Mouse (Mus musculus) T-helper 2 cell (primary cell): Measurements from ENCODE around the gene Cdk14.
"Not testable (repeated sequence)": the region's sequence is repeated elsewhere in the genome, so short reads cannot be mapped to it uniquely, and the experiment has no call there.

ENCODE experiments used
- in situ Hi-C: fragments of 300-600 bp; cut with MboI, MseI; formaldehyde crosslinking; loops from one replicate; pipeline ENCODE4 v1.15.1; 2025; ENCODE audit warnings: high pct_unique_total_duplicates

Gene Cdk14

GRCm38 (mm10) chr5:4918376-4918775 is 501.7 kb downstream of the Cdk14 start:
- in situ Hi-C loops = no loop called here

GRCm38 (mm10) chr5:4917743-4918142 is 502.4 kb downstream of the Cdk14 start:
- in situ Hi-C loops = no loop called here

GRCm38 (mm10) chr5:4917274-4917673 is 502.8 kb downstream of the Cdk14 start:
- in situ Hi-C loops = no loop called here

GRCm38 (mm10) chr5:4916390-4917273 is 503.5 kb downstream of the Cdk14 start:
- in situ Hi-C loops = no loop called here

GRCm38 (mm10) chr5:4904911-4905310 is 515.2 kb downstream of the Cdk14 start:
- in situ Hi-C loops = not testable (repeated sequence)

DNA sequence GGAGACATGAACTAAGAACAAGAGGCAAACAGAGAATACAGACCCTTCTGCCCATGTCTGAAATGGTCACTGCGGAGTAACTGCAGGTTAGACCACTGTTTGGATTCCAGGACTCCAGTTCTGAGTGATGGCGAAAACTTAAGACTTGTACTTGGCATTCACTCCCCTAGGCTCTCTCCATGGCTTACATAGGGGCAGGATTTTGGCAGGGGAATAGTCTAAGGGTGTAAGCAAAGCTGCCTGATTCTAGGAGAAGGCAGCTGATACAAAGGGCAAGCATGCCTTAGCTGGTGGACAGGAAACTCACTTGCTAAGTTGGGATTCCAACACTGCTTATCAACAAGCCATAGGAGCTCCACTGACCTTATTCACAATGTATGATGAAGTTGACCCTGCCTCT is 521.9 kb downstream of the Cdk14 start:
- in situ Hi-C loops = no loop called here

DNA sequence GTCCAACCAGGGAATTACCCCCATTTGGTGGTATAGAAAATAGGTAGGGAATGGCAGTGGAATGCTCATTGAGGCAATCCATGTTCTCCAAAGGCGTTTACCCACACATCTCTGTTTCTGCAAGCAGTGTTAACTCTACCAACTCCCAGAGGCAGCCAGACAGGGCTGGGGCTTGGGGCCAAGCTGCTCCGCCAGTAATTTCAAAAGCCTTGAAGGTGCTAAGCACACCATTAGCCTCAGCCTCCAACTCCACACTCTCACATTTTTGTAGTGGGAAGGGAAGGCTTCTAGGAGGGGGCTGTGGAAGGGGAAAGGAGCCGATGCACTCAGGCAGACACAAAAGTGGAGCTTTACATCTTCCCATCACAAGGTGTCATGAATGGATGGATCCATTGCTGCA is 525.1 kb downstream of the Cdk14 start:
- in situ Hi-C loops = no loop called here

GRCm38 (mm10) chr5:4893852-4894207 is 526.3 kb downstream of the Cdk14 start:
- in situ Hi-C loops = no loop called here

- in situ Hi-C loops = no loop called here
Measured at GRCm38 (mm10) chr5:4893206-4893851, 526.8 kb downstream of the Cdk14 start.

DNA sequence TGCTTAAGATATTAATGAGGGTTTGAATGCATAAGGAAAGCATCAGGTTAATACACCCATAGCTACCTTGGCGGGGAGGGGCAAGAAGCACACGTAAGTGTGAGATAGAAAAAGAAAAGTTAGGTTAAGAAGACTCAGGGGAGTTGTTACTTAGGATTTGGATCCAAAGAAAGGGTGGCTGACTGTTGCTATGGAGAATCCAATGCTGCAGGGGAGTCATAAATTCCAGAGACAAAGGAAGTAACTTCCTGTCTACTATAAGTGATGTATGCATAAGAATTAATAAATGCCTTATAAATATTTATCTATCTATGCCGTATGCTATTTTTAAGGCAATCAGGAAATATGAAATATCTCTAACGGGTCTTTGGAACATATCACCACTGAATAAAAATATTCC is 527.4 kb downstream of the Cdk14 start:
- in situ Hi-C loops = no loop called here

- in situ Hi-C loops = no loop called here
Measured at GRCm38 (mm10) chr5:4891862-4892704, 528.0 kb downstream of the Cdk14 start.

- in situ Hi-C loops = no loop called here
Measured at GRCm38 (mm10) chr5:4887069-4887468, 533.0 kb downstream of the Cdk14 start.

DNA sequence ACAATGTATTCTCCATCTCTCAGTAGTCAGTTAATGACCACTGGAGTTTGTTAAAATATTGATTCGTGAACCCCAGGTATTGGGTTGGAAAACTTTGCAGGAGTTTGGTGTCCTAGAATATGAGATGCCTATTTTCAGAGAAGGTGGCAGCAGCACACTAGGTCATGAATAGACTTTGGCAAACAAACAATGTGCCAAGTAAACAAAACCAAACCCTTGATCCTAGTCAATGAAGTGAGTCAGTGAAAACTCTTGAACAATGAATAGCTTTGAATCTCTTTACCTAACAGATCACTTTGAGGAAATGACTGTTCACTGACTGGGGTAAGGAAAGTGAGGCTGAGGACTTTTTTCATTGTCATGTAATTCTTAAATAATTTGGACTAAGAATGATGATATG is 537.3 kb downstream of the Cdk14 start:
- in situ Hi-C loops = no loop called here

DNA sequence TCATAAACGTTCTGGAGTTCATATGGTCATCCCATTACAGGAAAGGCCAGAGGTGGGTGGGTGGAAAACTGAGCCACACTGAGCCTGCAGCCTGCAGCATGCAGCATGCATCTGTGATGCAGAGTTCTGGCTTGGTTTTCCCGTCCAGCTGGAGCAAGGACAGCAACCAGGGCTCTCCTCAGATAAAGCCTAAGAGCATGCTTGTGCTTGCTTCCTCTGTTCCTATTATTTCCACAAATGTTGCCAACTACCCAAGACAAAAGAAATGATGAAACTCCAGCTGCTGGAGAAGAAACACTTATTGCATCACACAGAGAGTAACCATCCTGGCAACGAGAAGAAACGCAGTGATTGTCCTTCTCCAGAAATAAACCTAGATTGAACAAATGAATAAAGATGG is 539.8 kb downstream of the Cdk14 start:
- in situ Hi-C loops = no loop called here

DNA sequence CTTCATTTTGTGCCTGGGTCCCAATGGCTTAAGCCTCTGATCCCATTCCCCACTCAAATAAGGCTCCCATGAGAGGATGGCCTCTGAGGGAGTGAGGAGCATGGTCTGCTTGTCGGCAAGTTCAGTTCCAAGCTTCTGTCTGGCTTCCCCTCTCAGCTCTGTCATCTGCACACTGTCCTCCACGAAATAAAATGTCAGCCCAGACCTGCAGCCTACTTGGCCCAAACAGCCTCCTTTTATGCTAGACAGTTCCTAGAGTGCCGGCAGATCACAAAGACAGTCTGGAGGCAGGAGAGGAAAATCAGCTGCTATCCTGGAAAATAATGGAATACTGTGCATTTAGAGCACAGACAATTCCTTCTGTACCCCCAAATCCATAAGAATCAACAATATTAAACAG is 541.2 kb downstream of the Cdk14 start:
- in situ Hi-C loops = no loop called here

DNA sequence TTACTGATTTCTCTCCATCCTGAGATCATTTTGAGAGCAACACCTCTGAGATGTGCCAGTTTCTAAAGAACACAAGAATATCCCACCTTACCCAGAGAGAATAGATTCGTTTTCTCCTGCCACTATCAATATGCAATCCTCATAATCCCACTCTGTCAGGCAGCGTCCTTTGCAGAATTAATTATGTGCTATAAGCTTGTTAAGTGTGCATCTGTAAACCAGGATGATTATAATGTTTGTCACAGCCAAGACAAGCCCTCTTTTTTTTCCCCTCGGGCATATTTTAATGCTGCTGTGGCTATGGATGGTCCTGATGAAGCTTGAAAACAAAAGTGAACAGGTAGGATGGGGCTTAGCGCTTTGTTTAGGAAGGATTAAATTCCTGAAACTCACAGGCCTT is 542.5 kb downstream of the Cdk14 start:
- in situ Hi-C loops = no loop called here

DNA sequence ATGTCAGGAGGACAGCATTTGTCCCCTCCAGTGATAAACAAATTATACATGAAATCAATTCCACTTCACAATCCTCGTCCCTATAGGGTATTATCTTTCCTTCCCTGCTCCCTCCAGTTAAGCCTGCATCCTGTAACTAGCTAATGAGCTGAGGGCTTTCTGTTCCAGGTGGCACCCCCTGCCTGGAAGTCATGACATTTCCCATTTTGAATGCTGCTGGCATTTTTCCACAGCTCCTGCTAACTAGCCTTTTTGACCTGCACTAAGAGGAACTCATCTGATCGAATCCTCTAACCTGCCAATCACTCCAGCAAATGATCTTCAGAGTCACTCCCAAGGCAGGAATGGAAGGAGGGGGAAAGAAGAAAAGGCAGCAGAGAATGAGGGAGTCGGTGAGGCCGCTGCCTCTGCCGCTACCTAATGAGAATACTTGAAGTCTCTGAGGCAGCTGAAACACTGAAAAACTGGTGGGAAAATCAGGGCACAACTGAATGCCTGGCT is 542.9 kb downstream of the Cdk14 start:
- in situ Hi-C loops = no loop called here

- in situ Hi-C loops = no loop called here
Measured at GRCm38 (mm10) chr5:4876653-4877091, 543.4 kb downstream of the Cdk14 start.

- in situ Hi-C loops = no loop called here
Measured at GRCm38 (mm10) chr5:4870041-4870726, 549.9 kb downstream of the Cdk14 start.

DNA sequence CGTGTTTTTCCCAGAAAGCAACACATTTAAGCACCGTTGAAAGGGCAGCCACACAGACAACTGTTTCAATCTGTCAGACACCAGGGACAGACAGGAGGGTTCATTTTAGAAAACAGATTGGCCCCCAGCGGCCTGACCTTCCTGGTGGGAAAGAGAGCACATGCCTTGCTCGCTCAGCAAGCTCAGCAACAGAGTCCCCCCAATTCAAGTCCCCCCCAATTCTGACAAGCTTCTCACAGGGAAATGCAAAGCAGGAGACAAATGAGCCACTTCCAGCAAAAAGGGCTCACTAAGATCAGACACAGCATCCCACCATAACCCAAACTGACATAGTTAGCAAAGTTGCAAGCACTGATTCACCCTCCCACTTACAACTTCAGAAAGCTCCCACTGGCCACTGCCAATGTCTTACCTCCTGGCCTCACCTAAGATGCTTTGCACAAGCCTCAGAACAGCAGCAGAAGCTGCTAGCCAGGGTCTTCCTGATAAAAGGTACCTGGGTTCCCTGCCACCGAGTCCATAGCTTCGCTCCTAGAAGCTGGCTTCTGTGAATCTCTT is 551.5 kb downstream of the Cdk14 start:
- in situ Hi-C loops = no loop called here
